Mouse (Mus musculus) lung, postnatal 36 days (tissue): ENCODE measurements around the gene Dock1.

ENCODE experiments used
- DNase-seq: peaks from one replicate; pipeline ENCODE4 v3.0.0; 2022; ENCODE audit warnings: mixed read lengths

The Dock1 gene

GRCm38 (mm10) chr7:135065301-135065700 lies 394.8 kb downstream of the Dock1 start:
- no peak for DNase-seq

- DNase-seq = no peak
Observed at GRCm38 (mm10) chr7:135068887-135069286, 398.4 kb downstream of the Dock1 start.

GRCm38 (mm10) chr7:135076904-135077303 lies 406.4 kb downstream of the Dock1 start:
- DNase-seq = no peak

GRCm38 (mm10) chr7:135077340-135077739 lies 406.9 kb downstream of the Dock1 start:
- DNase-seq = no peak

- DNase-seq = no peak
Observed at GRCm38 (mm10) chr7:135077806-135078205, 407.4 kb downstream of the Dock1 start.

GRCm38 (mm10) chr7:135083421-135083820 lies 413.0 kb downstream of the Dock1 start:
- DNase-seq = no peak

- no peak for DNase-seq
Observed at GRCm38 (mm10) chr7:135084069-135084468, 413.6 kb downstream of the Dock1 start.

- DNase-seq = no peak
Observed at GRCm38 (mm10) chr7:135086556-135086955, 416.1 kb downstream of the Dock1 start.

GRCm38 (mm10) chr7:135089626-135090025 lies 419.2 kb downstream of the Dock1 start:
- DNase-seq = no peak

GRCm38 (mm10) chr7:135093851-135094250 lies 423.4 kb downstream of the Dock1 start:
- no peak for DNase-seq

GRCm38 (mm10) chr7:135101921-135102320 lies 431.5 kb downstream of the Dock1 start:
- DNase-seq = no peak

GRCm38 (mm10) chr7:135106536-135106935 lies 436.1 kb downstream of the Dock1 start:
- DNase-seq = no peak

- no peak for DNase-seq
Observed at GRCm38 (mm10) chr7:135110307-135110706, 439.9 kb downstream of the Dock1 start.

- DNase-seq = peak; percentile 45
Observed at GRCm38 (mm10) chr7:135125296-135126065, 455.0 kb downstream of the Dock1 start.

GRCm38 (mm10) chr7:135132461-135132860 lies 462.0 kb downstream of the Dock1 start:
- DNase-seq = no peak

GRCm38 (mm10) chr7:135134619-135135018 lies 464.2 kb downstream of the Dock1 start:
- DNase-seq = no peak

- peak; percentile 28 for DNase-seq
Observed at GRCm38 (mm10) chr7:135139153-135139612, 468.7 kb downstream of the Dock1 start.

- no peak for DNase-seq
Observed at GRCm38 (mm10) chr7:135144731-135145130, 474.3 kb downstream of the Dock1 start.

GRCm38 (mm10) chr7:135150926-135151325 lies 480.5 kb downstream of the Dock1 start:
- DNase-seq = no peak

GRCm38 (mm10) chr7:135157571-135157970 lies 487.1 kb downstream of the Dock1 start:
- no peak for DNase-seq

GRCm38 (mm10) chr7:135158381-135158780 lies 487.9 kb downstream of the Dock1 start:
- no peak for DNase-seq

- DNase-seq = no peak
Observed at GRCm38 (mm10) chr7:135159606-135160005, 489.2 kb downstream of the Dock1 start.

GRCm38 (mm10) chr7:135165155-135165554 lies 494.7 kb downstream of the Dock1 start:
- DNase-seq = peak; percentile 71

GRCm38 (mm10) chr7:135169936-135170335 lies 499.5 kb downstream of the Dock1 start:
- no peak for DNase-seq

GRCm38 (mm10) chr7:135172219-135172618 lies 501.8 kb downstream of the Dock1 start:
- DNase-seq = no peak
